Mouse (Mus musculus): Measurements from ENCODE around the gene Sgo2b. TPM values are rescaled to one million over a fixed set of nuclear protein-coding genes. Genes with fewer than 3 reads are reported as not detected.

Gene Sgo2b
- polyA plus RNA-seq, 1 experiment from 2014 or later: not detected

DNA sequence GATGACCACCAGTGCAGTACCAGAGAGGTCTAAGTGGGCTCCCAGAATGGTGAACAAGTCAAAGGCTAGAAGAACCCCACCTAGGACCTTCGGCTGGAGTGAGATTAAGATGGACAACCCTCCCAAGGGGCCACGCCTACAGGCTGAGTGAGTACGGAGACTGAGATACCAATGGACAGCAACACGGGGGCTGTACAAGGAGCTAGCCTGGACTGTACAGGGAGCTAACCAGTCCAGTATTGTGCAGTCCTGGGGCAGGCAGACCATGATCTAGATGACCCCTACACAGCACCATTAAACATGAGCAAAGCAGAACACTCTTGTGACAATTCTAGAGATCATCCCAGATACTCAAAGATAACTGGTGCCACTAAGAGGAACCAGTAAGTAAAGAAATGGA lies 73.7 kb downstream of the Sgo2b start:
- Histone ChIP-seq H3K36me3 (ENCODE audit: control insufficient read depth, insufficient read depth, low read length) (no peaks in the 10 kb centered on the region), H3K9me3 (replicated peaks; ENCODE audit: control insufficient read depth, low read length, poor library complexity, severe bottlenecking) (no peaks in the 10 kb centered on the region), H3K4me1 (ENCODE audit: control insufficient read depth, insufficient read depth, low read length) (no peaks in the 10 kb centered on the region), H3K27ac (ENCODE audit: low read length) (no peak overlapping the region), H3K27me3 (ENCODE audit: control insufficient read depth, insufficient read depth, low read depth, low read length) (no peaks in the 10 kb centered on the region), H3K9ac (ENCODE audit: low read depth, low read length) (no peak overlapping the region), H3K4me2 (ENCODE audit: low read length) (no peak overlapping the region), H3K4me3 (ENCODE audit: low read depth, low read length) (no peak overlapping the region)
- WGBS: 89% methylated on average over 4 of the region's 4 CpGs
- ATAC-seq: 0 out of 2 replicates have a peak, but pooled peaks have one; percentile 47

DNA sequence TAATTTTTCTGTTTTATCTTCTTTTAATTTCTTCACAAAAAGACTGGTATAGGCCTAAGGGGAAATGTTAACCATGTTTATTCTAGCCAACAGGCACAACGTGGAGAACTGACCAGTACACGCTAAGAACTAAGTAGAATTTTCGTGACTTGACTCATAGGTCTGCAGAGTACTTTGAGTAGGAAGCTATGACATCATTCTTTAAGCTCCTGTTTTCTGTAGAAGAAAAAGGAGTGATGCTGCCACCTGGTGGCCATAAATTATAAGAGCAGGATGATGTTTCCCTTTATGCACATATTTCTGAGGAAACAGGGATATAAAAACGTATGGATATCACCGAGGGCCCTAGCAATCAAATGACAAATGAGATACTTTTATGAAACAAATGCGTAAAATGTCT lies 74.7 kb downstream of the Sgo2b start:
- WGBS: 13% methylated on average over 6 of the region's 6 CpGs
- no peak overlapping the region for H3K4me3 ChIP-seq (ENCODE audit: low read depth, low read length)
- H3K4me2 ChIP-seq (ENCODE audit: low read length): no peak overlapping the region
- no peaks in the 10 kb centered on the region for H3K9me3 ChIP-seq (replicated peaks; ENCODE audit: control insufficient read depth, low read length, poor library complexity, severe bottlenecking)
- H3K27ac ChIP-seq (ENCODE audit: low read length): no peak overlapping the region
- H3K27me3 ChIP-seq (ENCODE audit: control insufficient read depth, insufficient read depth, low read depth, low read length): no peaks in the 10 kb centered on the region
- ATAC-seq: peak; percentile 92
- H3K4me1 ChIP-seq (ENCODE audit: control insufficient read depth, insufficient read depth, low read length): no peaks in the 10 kb centered on the region
- H3K9ac ChIP-seq (ENCODE audit: low read depth, low read length): no peak overlapping the region
- H3K36me3 ChIP-seq (ENCODE audit: control insufficient read depth, insufficient read depth, low read length): no peaks in the 10 kb centered on the region

DNA sequence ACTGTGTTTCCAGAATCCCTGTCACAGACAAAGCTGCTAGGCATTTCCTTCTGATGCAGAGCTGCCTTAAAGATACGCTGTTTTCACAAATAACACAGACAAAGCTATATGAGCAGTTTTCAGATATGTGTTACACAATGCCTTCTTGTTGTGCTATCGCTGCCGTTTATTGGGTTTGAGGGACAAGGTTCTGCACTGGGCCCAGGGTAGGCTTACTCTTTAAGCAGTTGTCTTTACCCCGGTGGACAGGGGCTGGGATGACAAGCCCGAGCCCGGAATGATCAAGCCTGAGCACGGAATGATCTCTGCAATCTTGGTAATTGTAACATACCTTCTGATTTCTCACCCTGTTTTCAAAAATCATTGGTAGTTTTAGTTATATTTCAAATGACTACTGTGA lies 75.1 kb downstream of the Sgo2b start:
- H3K27me3 ChIP-seq (ENCODE audit: control insufficient read depth, insufficient read depth, low read depth, low read length): no peaks in the 10 kb centered on the region
- peak; percentile 78 for ATAC-seq
- H3K9ac ChIP-seq (ENCODE audit: low read depth, low read length): no peak overlapping the region
- H3K36me3 ChIP-seq (ENCODE audit: control insufficient read depth, insufficient read depth, low read length): no peaks in the 10 kb centered on the region
- no peak overlapping the region for H3K27ac ChIP-seq (ENCODE audit: low read length)
- no peak overlapping the region for H3K4me2 ChIP-seq (ENCODE audit: low read length)
- H3K4me1 ChIP-seq (ENCODE audit: control insufficient read depth, insufficient read depth, low read length): no peaks in the 10 kb centered on the region
- no peaks in the 10 kb centered on the region for H3K9me3 ChIP-seq (replicated peaks; ENCODE audit: control insufficient read depth, low read length, poor library complexity, severe bottlenecking)
- H3K4me3 ChIP-seq (ENCODE audit: low read depth, low read length): no peak overlapping the region
- WGBS: 89% methylated on average over 7 of the region's 7 CpGs

Data from midbrain, embryonic 16.5 days (tissue).